ENCODE assay signal across 8 mouse cellular contexts in the genomic region with DNA sequence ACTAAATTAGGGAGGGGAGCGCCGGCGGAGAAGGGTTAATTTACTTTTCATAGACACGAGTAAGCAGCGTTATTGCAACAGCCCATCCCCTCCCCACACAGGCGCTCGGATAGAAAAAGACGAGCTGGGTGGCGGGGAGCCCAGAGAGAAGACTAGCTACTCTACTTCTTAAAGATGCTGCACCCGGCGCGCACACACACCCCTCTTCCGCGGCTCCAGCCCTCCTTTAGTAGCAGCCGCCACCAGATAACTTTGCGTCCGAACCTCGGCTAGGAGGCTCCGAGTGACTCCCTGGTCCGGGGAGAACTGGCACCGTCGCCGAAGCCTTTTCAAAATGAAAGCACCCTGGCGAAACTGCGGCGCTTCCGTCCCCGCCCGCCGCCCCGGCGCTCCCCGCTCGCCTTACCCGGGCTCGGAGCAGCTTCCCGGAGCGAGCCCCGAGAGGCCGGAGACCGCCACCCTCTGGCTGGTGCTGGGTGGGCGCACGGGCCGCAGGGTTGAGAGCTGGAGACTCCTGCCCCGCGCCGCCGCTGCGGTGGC. TPM values are rescaled to one million over a fixed set of nuclear protein-coding genes. Genes with fewer than 3 reads are reported as not detected.
DNase-seq lines count a peak whose midpoint lies in the region; ATAC-seq and TF ChIP-seq lines count a peak whose summit lies in the region.

No protein-coding gene starts in this region.

- H3K4me2 ChIP-seq in intestine, embryonic 15.5 days (replicated peaks), result peak overlapping the region; percentile 98
- H3K4me2 ChIP-seq in neural tube, embryonic 14.5 days (ENCODE audit: low read depth, low read length), result peak overlapping the region; percentile 99

- H3K27ac ChIP-seq in bone marrow macrophage, adult 2 months (ENCODE audit: insufficient read depth, low read depth, low read length), result no peak overlapping the region
- H3K27ac ChIP-seq in intestine, embryonic 15.5 days, result no peak overlapping the region
- H3K27ac ChIP-seq in neural tube, embryonic 14.5 days (ENCODE audit: low read depth, low read length), result no peak overlapping the region; the same call in 1 of the 2 replicates

- peaks cover 90% of the 10 kb centered on the region for H3K27me3 ChIP-seq in intestine, embryonic 15.5 days (replicated peaks)
- peaks cover 24% of the 10 kb centered on the region for H3K27me3 ChIP-seq in neural tube, embryonic 14.5 days (ENCODE audit: control insufficient read depth, insufficient read depth, low read length)

- ATAC-seq in granulocyte monocyte progenitor cell, adult 5-6 weeks (replicated peaks; ENCODE audit: poor library complexity, severe bottlenecking), result peak; percentile 11; the same call in 1 of the 2 replicates
- ATAC-seq in intestine, embryonic 15.5 days, result peak; percentile 42
- peak; percentile 54; the same call in 1 of the 2 replicates for ATAC-seq in neural tube, embryonic 14.5 days (ENCODE audit: low read depth)

- WGBS in intestine, embryonic 15.5 days, result under 1% methylated on average over 46 of the region's 49 CpGs
- under 1% methylated on average over 49 of the region's 49 CpGs for WGBS in lung, adult 2 months
- under 1% methylated on average over 49 of the region's 49 CpGs for WGBS in neural tube, embryonic 14.5 days

- no peak for TF ChIP-seq CTCF in bone marrow macrophage, adult 2 months (IDR thresholded peaks at IDR 0.05; ENCODE audit: low read depth, low read length)
- TF ChIP-seq CTCF in lung, adult 2 months (IDR thresholded peaks at IDR 0.05; ENCODE audit: insufficient read depth, low read length), result no peak

- no peaks in the 10 kb centered on the region for H3K9me3 ChIP-seq in intestine, embryonic 15.5 days
- no peaks in the 10 kb centered on the region for H3K9me3 ChIP-seq in neural tube, embryonic 14.5 days (ENCODE audit: control insufficient read depth, low read length)

- H3K9ac ChIP-seq in intestine, embryonic 15.5 days, result peak overlapping the region; percentile 55
- H3K9ac ChIP-seq in neural tube, embryonic 14.5 days (replicated peaks; ENCODE audit: low read depth, low read length), result peak overlapping the region; percentile 46

- no peaks in the 10 kb centered on the region for H3K36me3 ChIP-seq in intestine, embryonic 15.5 days
- H3K36me3 ChIP-seq in neural tube, embryonic 14.5 days (ENCODE audit: control insufficient read depth, insufficient read depth, low read length), result no peaks in the 10 kb centered on the region

- TF ChIP-seq POLR2A in bone marrow macrophage, adult 2 months (IDR thresholded peaks at IDR 0.05; ENCODE audit: borderline replicate concordance, low read depth, low read length), result no peak
- no peak for TF ChIP-seq POLR2A in lung, adult 2 months (IDR thresholded peaks at IDR 0.05; ENCODE audit: borderline replicate concordance, extremely low read depth, low read depth, low read length)

- H3K4me3 ChIP-seq in bone marrow macrophage, adult 2 months (ENCODE audit: insufficient read depth, low read length), result peak overlapping the region; percentile 72
- peak overlapping the region; percentile 60 for H3K4me3 ChIP-seq in intestine, embryonic 15.5 days (replicated peaks)
- peak overlapping the region; percentile 69 for H3K4me3 ChIP-seq in lung, adult 2 months (replicated peaks; ENCODE audit: extremely low read depth, low read depth, low read length)
- H3K4me3 ChIP-seq in neural tube, embryonic 14.5 days (ENCODE audit: low read depth, low read length), result peak overlapping the region; percentile 51

- DNase-seq in layer of hippocampus, postnatal 10 days (ENCODE audit: low spot score in 2 of 2), result peak; percentile 53 to 68
- DNase-seq in layer of hippocampus, adult 9-11 months, result no peak
- no peak for DNase-seq in lung, adult 2 months
- peak; percentile 50 for DNase-seq in thymus, postnatal 25 days

- H3K4me1 ChIP-seq in bone marrow macrophage, adult 2 months (ENCODE audit: control insufficient read depth, insufficient read depth, low read length), result 0 out of 2 replicates have a peak, but pooled peaks cover 2% of the 10 kb centered on the region
- H3K4me1 ChIP-seq in intestine, embryonic 15.5 days (replicated peaks), result peaks cover 34% of the 10 kb centered on the region
- no peaks in the 10 kb centered on the region; the same call in 1 of the 2 replicates for H3K4me1 ChIP-seq in lung, adult 2 months (ENCODE audit: control insufficient read depth, insufficient read depth, low read length)
- peaks cover 34% of the 10 kb centered on the region for H3K4me1 ChIP-seq in neural tube, embryonic 14.5 days (ENCODE audit: control insufficient read depth, insufficient read depth, low read length)

RNA-seq across cellular contexts. Expression of a gene that starts 0.7 kb away (rescaled TPM):
- 100 to 1,000 TPM; 134 to 147 TPM for total RNA-seq in layer of hippocampus, postnatal 10 days (2021)
- 1.7 and 3.8 TPM in 2 replicates for polyA plus RNA-seq in bone marrow macrophage, adult 2 months (2012; ENCODE audit: insufficient read depth, insufficient read length, missing spikeins)
- total RNA-seq in granulocyte monocyte progenitor cell, adult 5-6 weeks (2014; fragmentation: Nextera tagmentation), result 10.4 and 13.9 TPM in 2 replicates
- 0.88 and 1.2 TPM in 2 replicates for total RNA-seq in granulocyte monocyte progenitor cell, adult 5-6 weeks (2017)
- polyA plus RNA-seq in intestine, embryonic 15.5 days (2015; fragmentation: Nextera tagmentation; extraction: Ambion mirVana), result 0.10 and 0.26 TPM in 2 replicates
- polyA plus RNA-seq in lung, adult 2 months (2012; rRNA removed), result 44.7 and 51.7 TPM in 2 replicates
- polyA plus RNA-seq in neural tube, embryonic 14.5 days (2014; fragmentation: Nextera tagmentation; extraction: Ambion mirVana), result 1.3 and 1.8 TPM in 2 replicates

Comparison
In these comparisons a context has a peak if more than half of its experiments do, and no peak if none do; other contexts are left out.
1. DNase-seq: peak in layer of hippocampus, postnatal 10 days (2 of 2) and thymus, postnatal 25 days (single experiment); none in layer of hippocampus, adult 9-11 months (single experiment) and lung, adult 2 months (single experiment).
2. Peak in every context shown above with its lines, with median percentiles within 50 percentile points of each other: H3K4me3 ChIP-seq and ATAC-seq.